In the genomic region with DNA sequence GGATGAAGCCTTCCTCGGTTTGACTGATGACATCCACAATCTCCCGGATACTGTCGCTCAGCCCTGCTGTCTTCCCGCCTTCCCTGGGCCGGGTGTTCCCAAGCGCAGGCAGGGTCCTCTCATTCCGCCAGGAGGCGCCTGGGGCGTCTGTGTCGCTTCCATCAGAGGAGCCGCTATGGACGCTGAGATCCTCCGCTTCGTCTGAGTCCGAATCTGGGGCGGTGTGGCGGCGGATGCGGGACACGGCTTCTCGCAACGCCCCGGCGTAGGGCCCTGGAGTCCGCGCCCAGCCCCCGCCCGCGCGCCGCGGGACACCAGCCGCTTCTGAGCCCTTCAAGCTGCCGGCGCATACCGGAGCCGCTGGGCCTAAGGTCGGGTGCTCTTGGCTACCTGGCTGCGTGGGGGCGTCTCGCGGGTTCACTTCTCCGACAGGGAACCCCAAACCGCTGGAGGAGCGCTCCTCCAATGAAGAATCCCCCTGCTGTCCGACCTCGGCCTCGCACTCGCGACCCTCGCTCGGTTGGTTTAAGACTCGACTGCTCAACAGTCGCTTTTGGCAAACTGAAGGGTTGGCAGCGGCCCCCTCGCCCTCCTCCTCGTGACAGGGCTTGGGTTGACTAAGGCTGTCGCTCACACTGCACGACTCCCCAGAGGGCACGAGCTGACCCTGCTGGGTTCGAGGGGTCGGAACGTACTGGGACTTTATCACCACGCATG, we compare ENCODE assay signal across 7 mouse cellular contexts. TPM values are rescaled to one million over a fixed set of nuclear protein-coding genes. Genes with fewer than 3 reads are reported as not detected.
A peak's percentile ranks its signal among the peaks of the same experiment; 100 is the strongest.
DNase-seq lines count a peak whose midpoint lies in the region; ATAC-seq lines count a peak whose summit lies in the region.

No protein-coding gene starts in this region.

- under 1% methylated on average over 64 of the region's 64 CpGs for WGBS in limb, embryonic 13.5 days
- under 1% methylated on average over 64 of the region's 64 CpGs for WGBS in midbrain, embryonic 12.5 days

- peak overlapping the region; percentile 49 for H3K4me3 ChIP-seq in limb, embryonic 13.5 days
- peak overlapping the region; percentile 47 for H3K4me3 ChIP-seq in midbrain, embryonic 12.5 days

- no peak overlapping the region for H3K27ac ChIP-seq in limb, embryonic 13.5 days
- H3K27ac ChIP-seq in midbrain, embryonic 12.5 days (replicated peaks) = no peak overlapping the region

- peaks cover 99% of the 10 kb centered on the region for H3K27me3 ChIP-seq in limb, embryonic 13.5 days
- H3K27me3 ChIP-seq in midbrain, embryonic 12.5 days = peaks cover 97% of the 10 kb centered on the region

- H3K9ac ChIP-seq in limb, embryonic 13.5 days = peak overlapping the region; percentile 57
- H3K9ac ChIP-seq in midbrain, embryonic 12.5 days (replicated peaks) = peak overlapping the region; percentile 54

- no peaks in the 10 kb centered on the region for H3K9me3 ChIP-seq in limb, embryonic 13.5 days
- no peaks in the 10 kb centered on the region for H3K9me3 ChIP-seq in midbrain, embryonic 12.5 days

- DNase-seq in adrenal gland, postnatal 25 days = peak; percentile 78
- peak; percentile 90 for DNase-seq in embryo, embryonic 11 days
- peak; percentile 71 to 85 for DNase-seq in heart, adult 18-20 months
- peak; percentile 41 for DNase-seq in kidney, adult 11 months
- peak; percentile 56 to 80 for DNase-seq in spleen, postnatal 4 days (ENCODE audit: low spot score in 2 of 2)

- H3K4me1 ChIP-seq in limb, embryonic 13.5 days = peaks cover 47% of the 10 kb centered on the region
- H3K4me1 ChIP-seq in midbrain, embryonic 12.5 days = peaks cover 41% of the 10 kb centered on the region

- peak overlapping the region; percentile 83 for H3K4me2 ChIP-seq in limb, embryonic 13.5 days (replicated peaks)
- peak overlapping the region; percentile 66 for H3K4me2 ChIP-seq in midbrain, embryonic 12.5 days (replicated peaks)

- no peaks in the 10 kb centered on the region for H3K36me3 ChIP-seq in limb, embryonic 13.5 days
- no peaks in the 10 kb centered on the region for H3K36me3 ChIP-seq in midbrain, embryonic 12.5 days

- no peak; the same call in 1 of the 2 replicates for ATAC-seq in limb, embryonic 13.5 days (ENCODE audit: low FRiP score, low read depth)
- no peak for ATAC-seq in midbrain, embryonic 12.5 days (ENCODE audit: low FRiP score, low read depth)

RNA-seq across cellular contexts. Expression of gene Ddn, which starts 3.8 kb away (rescaled TPM):
- 0.09 and 0.24 TPM in 2 replicates for total RNA-seq in adrenal gland, postnatal 25 days (2021)
- total RNA-seq in heart, adult 18-20 months (2021) = under 1 TPM; 0.64 to 0.79 TPM
- 0.05 TPM in 1 of 2 replicates, not detected in the other for polyA plus RNA-seq in limb, embryonic 13.5 days (2015; fragmentation: Nextera tagmentation; extraction: Ambion mirVana)
- polyA plus RNA-seq in midbrain, embryonic 12.5 days (2016; fragmentation: Nextera tagmentation; extraction: Ambion mirVana) = 0.61 and 1.3 TPM in 2 replicates

RNA-seq across cellular contexts. Expression of gene Wnt1, which starts 15.8 kb away (rescaled TPM):
- total RNA-seq in adrenal gland, postnatal 25 days (2021) = not detected in 2 replicates
- total RNA-seq in heart, adult 18-20 months (2021) = not detected
- polyA plus RNA-seq in limb, embryonic 13.5 days (2015; fragmentation: Nextera tagmentation; extraction: Ambion mirVana) = not detected in 2 replicates
- 8.7 and 13.1 TPM in 2 replicates for polyA plus RNA-seq in midbrain, embryonic 12.5 days (2016; fragmentation: Nextera tagmentation; extraction: Ambion mirVana)

RNA-seq across cellular contexts. Expression of gene Prkag1, which starts 25.8 kb away (rescaled TPM):
- 60.4 and 78.6 TPM in 2 replicates for total RNA-seq in adrenal gland, postnatal 25 days (2021)
- total RNA-seq in heart, adult 18-20 months (2021) = 100 to 1,000 TPM; 107 to 125 TPM
- polyA plus RNA-seq in limb, embryonic 13.5 days (2015; fragmentation: Nextera tagmentation; extraction: Ambion mirVana) = 93.4 and 94.5 TPM in 2 replicates
- polyA plus RNA-seq in midbrain, embryonic 12.5 days (2016; fragmentation: Nextera tagmentation; extraction: Ambion mirVana) = 83.1 and 85.9 TPM in 2 replicates

RNA-seq across cellular contexts. Expression of gene Wnt10b, which starts 27.5 kb away (rescaled TPM):
- 0.43 and 0.55 TPM in 2 replicates for total RNA-seq in adrenal gland, postnatal 25 days (2021)
- under 1 TPM; 0.10 to 0.20 TPM for total RNA-seq in heart, adult 18-20 months (2021)
- polyA plus RNA-seq in limb, embryonic 13.5 days (2015; fragmentation: Nextera tagmentation; extraction: Ambion mirVana) = 2.1 and 2.4 TPM in 2 replicates
- 0.14 and 0.34 TPM in 2 replicates for polyA plus RNA-seq in midbrain, embryonic 12.5 days (2016; fragmentation: Nextera tagmentation; extraction: Ambion mirVana)

RNA-seq across cellular contexts. Expression of gene Arf3, which starts 42.5 kb away (rescaled TPM):
- total RNA-seq in adrenal gland, postnatal 25 days (2021) = 118 and 138 TPM in 2 replicates
- 10 to 100 TPM; 17.8 to 21.5 TPM for total RNA-seq in heart, adult 18-20 months (2021)
- 39.1 and 41.0 TPM in 2 replicates for polyA plus RNA-seq in limb, embryonic 13.5 days (2015; fragmentation: Nextera tagmentation; extraction: Ambion mirVana)
- polyA plus RNA-seq in midbrain, embryonic 12.5 days (2016; fragmentation: Nextera tagmentation; extraction: Ambion mirVana) = 56.0 and 64.4 TPM in 2 replicates
